Mouse (Mus musculus) liver, embryonic 13.5 days (tissue): ENCODE measurements around the gene Tmem52. TPM values are rescaled to one million over a fixed set of nuclear protein-coding genes. Genes with fewer than 3 reads are reported as not detected.
"Not testable (repeated sequence)": the region's sequence is repeated elsewhere in the genome, so short reads cannot be mapped to it uniquely, and the experiment has no call there.

ENCODE experiments used
- ATAC-seq: fragments of 200-750 bp; cut with Nextera tagmentation; 2 replicates; pipeline ENCODE4 v1.8.0; 2017; ENCODE audit warnings: low read depth, mild to moderate bottlenecking, moderate number of reproducible peaks, moderate library complexity
- DNase-seq: peaks from one replicate; pipeline ENCODE4 v3.0.0; 2022
- H3K27ac ChIP-seq: fragments of 300-500 bp; sonication (generic); 2 replicates; pipeline ENCODE4 v1.5.1; 2015; ENCODE audit warnings: moderate library complexity, mild to moderate bottlenecking, inconsistent platforms
- H3K27me3 ChIP-seq: fragments of 300-500 bp; sonication (generic); 2 replicates; pipeline ENCODE4 v1.6.1; 2015; ENCODE audit warnings: mild to moderate bottlenecking, inconsistent platforms
- H3K36me3 ChIP-seq: fragments of 300-500 bp; sonication (generic); 2 replicates; pipeline ENCODE4 v1.6.1; 2015; ENCODE audit warnings: mild to moderate bottlenecking, inconsistent platforms
- H3K4me1 ChIP-seq: fragments of 300-500 bp; sonication (generic); replicated peaks from 2 replicates; pipeline ENCODE4 v1.6.1; 2015; ENCODE audit warnings: inconsistent platforms
- H3K4me2 ChIP-seq: fragments of 300-500 bp; sonication (generic); 2 replicates; pipeline ENCODE4 v1.6.1; 2015; ENCODE audit warnings: inconsistent platforms, mild to moderate bottlenecking, moderate library complexity
- H3K4me3 ChIP-seq: fragments of 300-500 bp; sonication (generic); replicated peaks from 2 replicates; pipeline ENCODE4 v1.5.1; 2015; ENCODE audit warnings: mild to moderate bottlenecking, inconsistent platforms
- H3K9ac ChIP-seq: fragments of 300-500 bp; sonication (generic); 2 replicates; pipeline ENCODE4 v1.6.1; 2015; ENCODE audit warnings: mild to moderate bottlenecking, inconsistent platforms
- H3K9me3 ChIP-seq: fragments of 300-500 bp; sonication (generic); replicated peaks from 2 replicates; pipeline ENCODE4 v1.6.1; 2016; ENCODE audit warnings: inconsistent platforms
- WGBS: fragments of 180-500 bp; shearing (Covaris S2); methylation state at CpG from one replicate; pipeline ENCODE4 v1.1.7; 2015; ENCODE audit not compliant: insufficient replicate concordance; 5-methylcytosine and 5-hydroxymethylcytosine counted together
- polyA plus RNA-seq: library from polyadenylated mRNA; unstranded; fragments of >200 nt; fragmentation: Nextera tagmentation; extraction: Ambion mirVana; gene quantifications from 2 replicates; pipeline ENCODE4 v1.2.1, GENCODE M21; 2015

Tmem52 gene
- not detected in 2 replicates for polyA plus RNA-seq

DNA sequence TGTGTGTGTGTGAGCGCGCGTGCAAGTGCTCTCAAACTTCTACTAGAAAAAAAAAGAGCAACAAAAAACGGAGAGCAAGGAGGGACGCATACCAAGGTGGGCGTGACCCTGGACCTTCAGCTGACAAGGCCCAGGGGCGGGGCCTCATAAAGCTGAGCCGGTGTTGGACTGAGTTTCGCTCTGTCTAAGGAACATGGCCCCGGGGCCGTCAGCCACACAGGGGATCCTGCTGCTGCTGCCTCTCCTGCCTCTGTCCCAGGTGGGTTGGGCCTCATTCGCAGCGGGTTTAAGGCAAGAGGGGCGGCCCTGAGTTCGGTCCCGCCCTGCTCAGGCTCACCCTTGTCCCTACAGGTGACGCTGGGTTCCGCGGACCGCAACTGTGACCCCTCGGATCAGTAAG, at the start of gene Tmem52:
Gene Tmem52, plus strand, starts transcription at position 163 of the 400 bp plus-strand sequence.
- ATAC-seq (peak; percentile 59), DNase-seq (peak; percentile 43)
- peaks cover 10% of the 10 kb centered on the region for H3K4me1 ChIP-seq

DNA sequence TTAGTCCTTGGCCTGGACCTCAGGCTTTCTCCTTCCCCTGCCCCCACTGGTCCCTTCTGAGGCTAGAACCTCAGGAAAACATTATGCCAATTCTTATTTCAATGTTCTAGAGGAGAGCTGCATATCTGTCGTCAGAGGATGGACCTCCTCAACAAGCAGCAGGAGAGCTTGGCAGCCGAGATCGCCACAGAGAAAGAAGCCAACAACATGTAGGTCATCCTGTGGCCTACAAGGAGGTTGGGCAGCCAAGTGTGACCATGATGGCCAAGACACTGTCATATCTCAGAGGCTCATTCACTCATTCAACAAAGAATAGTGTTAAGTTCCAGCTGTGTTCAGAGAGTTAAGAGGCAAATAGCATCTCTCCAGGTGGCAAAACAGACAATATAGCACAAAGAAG, 48.8 kb upstream of the Tmem52 start:
- no peak overlapping the region for H3K27ac ChIP-seq
- H3K27me3 ChIP-seq: no peaks in the 10 kb centered on the region
- no peak overlapping the region for H3K9ac ChIP-seq
- ATAC-seq (no peak), DNase-seq (no peak)
- H3K4me3 ChIP-seq: no peak overlapping the region
- H3K4me2 ChIP-seq: no peak overlapping the region
- no peaks in the 10 kb centered on the region for H3K36me3 ChIP-seq
- H3K4me1 ChIP-seq: no peaks in the 10 kb centered on the region
- WGBS: 70% methylated on average over 3 of the region's 3 CpGs
- H3K9me3 ChIP-seq: no peaks in the 10 kb centered on the region

More for the DNA sequence above, at the start of gene Tmem52:
- H3K27me3 ChIP-seq: peaks cover 42% of the 10 kb centered on the region
- H3K4me2 ChIP-seq: peak within 1 kb of the TSS; percentile 73
- H3K27ac ChIP-seq: no peak within 1 kb of the TSS
- H3K9ac ChIP-seq: peak within 1 kb of the TSS; percentile 46
- WGBS: 8% methylated on average over 21 of the region's 21 CpGs
- no peaks in the 10 kb centered on the region for H3K9me3 ChIP-seq
- H3K36me3 ChIP-seq: no peaks in the 10 kb centered on the region
- peak within 1 kb of the TSS; percentile 54 for H3K4me3 ChIP-seq

DNA sequence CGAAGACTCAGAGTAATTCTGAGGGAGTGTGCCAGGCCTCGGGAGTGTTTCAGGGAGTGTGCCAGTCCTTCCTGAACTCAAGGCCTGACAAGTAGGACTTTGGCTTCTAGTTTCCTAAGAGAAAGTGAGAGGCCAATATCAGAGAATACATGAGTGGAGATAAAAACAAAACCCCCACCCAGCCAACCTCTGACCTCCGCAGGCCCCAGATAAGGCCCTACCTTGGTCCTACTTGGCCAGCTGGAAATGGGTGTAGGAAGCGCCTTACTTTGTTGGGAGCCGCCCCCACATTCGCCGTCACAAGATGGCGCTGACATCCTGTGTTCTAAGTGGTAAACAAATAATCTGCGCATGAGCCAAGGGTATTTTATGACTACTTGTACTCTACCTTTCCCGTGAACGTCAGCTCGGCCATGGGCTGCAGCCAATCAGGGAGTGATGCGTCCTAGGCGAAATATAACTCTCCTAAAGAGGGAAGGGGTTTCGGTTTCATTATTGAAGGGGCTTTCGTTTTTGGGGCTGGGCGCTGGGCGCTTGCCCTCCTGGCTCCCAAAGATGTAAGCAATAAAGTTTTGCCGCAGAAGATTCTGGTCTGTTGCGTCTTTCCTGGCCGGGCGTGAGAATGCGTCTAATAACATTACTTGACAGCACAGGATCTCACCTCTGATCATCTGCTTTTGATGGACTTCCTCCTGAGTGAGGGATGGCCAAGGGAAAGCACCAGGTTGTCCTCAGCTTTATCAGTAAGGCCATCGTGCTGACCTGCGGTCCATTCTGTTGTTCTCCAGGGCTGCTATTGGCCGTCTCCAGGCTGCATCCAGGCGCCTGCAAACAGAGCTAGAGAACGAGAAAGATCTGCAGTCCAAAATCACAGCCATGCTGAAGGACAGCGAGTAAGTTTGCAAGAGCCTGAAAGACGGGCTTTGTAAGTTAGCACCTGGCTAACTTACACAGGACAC, 47.2 kb upstream of the Tmem52 start:
- H3K36me3 ChIP-seq, H3K27me3 ChIP-seq, DNase-seq, H3K9ac ChIP-seq, H3K27ac ChIP-seq, H3K9me3 ChIP-seq, H3K4me3 ChIP-seq, H3K4me2 ChIP-seq, ATAC-seq, H3K4me1 ChIP-seq: not testable (repeated sequence)
- 68% methylated on average over 22 of the region's 30 CpGs for WGBS

DNA sequence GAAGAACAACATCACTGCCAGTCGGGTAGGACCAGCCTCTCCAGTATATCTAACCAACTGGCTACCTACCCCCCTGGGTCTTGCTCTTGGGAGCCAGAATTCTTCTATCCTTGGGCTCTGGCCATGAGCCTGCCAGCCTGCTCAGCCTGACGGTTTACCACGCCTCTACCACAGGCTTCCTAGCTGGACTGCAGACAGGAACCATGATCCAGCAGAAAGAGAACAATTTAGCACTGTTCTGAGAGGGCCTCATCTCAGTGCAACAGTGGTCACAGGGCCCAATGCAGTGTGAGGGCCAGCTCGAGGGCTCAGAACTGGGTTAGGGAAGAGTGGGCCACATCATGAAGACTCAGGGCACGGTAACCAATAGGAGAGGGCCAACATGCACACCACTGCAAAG, 44.9 kb upstream of the Tmem52 start:
- 0 out of 2 replicates have a peak, but pooled peaks cover 4% of the 10 kb centered on the region for H3K27me3 ChIP-seq
- H3K27ac ChIP-seq: no peak overlapping the region
- H3K9me3 ChIP-seq: no peaks in the 10 kb centered on the region
- no peak for DNase-seq
- no peaks in the 10 kb centered on the region for H3K36me3 ChIP-seq
- no peaks in the 10 kb centered on the region for H3K4me1 ChIP-seq
- H3K4me2 ChIP-seq: no peak overlapping the region
- H3K4me3 ChIP-seq: no peak overlapping the region
- WGBS: 49% methylated on average over 5 of the region's 5 CpGs
- no peak overlapping the region for H3K9ac ChIP-seq
- ATAC-seq: no peak

DNA sequence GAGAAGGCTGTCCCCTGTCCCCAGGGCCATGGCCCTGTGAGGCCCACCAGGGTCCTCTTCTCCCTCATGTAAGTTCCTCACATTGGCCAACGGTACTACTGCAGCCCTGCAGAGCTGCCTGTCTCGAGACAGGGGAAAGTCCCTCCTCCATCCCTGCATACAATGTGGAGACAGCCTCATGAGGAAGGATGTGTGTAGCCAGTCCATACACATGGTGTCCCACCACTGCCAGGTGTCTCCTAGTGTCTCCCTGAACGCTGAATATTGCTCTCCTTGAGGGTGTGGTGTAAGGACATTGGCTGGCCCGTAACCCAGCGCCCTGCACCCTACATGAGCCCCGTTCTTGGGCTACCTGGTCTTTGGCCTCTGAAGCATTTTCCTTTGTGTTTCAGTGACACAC, 42.6 kb upstream of the Tmem52 start:
- DNase-seq (no peak), ATAC-seq (no peak)
- no peaks in the 10 kb centered on the region for H3K36me3 ChIP-seq
- H3K9me3 ChIP-seq: no peaks in the 10 kb centered on the region
- no peak overlapping the region for H3K27ac ChIP-seq
- no peak overlapping the region for H3K4me3 ChIP-seq
- 54% methylated on average over 6 of the region's 6 CpGs for WGBS
- H3K4me2 ChIP-seq: no peak overlapping the region
- H3K4me1 ChIP-seq: no peaks in the 10 kb centered on the region
- H3K9ac ChIP-seq: no peak overlapping the region
- H3K27me3 ChIP-seq: 0 out of 2 replicates have a peak, but pooled peaks cover 4% of the 10 kb centered on the region

DNA sequence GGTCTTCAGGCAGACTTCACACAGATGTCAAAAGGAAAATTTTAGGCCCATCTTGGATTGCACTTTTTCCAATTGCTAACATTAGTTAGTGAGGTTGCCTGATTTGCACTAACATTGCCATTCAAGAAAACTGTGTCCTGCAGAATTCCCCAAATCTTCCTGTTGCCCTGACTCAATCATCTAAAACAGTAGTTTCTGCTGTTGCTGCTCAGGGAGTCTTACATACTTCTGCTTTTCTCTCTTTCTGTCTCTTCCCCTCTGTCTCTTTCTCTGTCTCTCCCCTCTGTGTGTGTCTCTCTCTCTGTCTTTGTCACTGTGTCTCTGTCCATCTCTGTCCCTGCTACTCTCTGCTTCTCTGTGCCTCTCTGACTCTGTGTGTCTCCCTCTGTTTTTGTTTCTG, 40.5 kb upstream of the Tmem52 start:
- no peak for DNase-seq
- 0 out of 2 replicates have a peak, but pooled peaks cover 4% of the 10 kb centered on the region for H3K27me3 ChIP-seq
- no peaks in the 10 kb centered on the region for H3K36me3 ChIP-seq
- H3K4me1 ChIP-seq: no peaks in the 10 kb centered on the region
- no peak overlapping the region for H3K27ac ChIP-seq
- no peaks in the 10 kb centered on the region for H3K9me3 ChIP-seq
- no peak for ATAC-seq
- H3K4me3 ChIP-seq: no peak overlapping the region
- H3K4me2 ChIP-seq: no peak overlapping the region
- no peak overlapping the region for H3K9ac ChIP-seq

DNA sequence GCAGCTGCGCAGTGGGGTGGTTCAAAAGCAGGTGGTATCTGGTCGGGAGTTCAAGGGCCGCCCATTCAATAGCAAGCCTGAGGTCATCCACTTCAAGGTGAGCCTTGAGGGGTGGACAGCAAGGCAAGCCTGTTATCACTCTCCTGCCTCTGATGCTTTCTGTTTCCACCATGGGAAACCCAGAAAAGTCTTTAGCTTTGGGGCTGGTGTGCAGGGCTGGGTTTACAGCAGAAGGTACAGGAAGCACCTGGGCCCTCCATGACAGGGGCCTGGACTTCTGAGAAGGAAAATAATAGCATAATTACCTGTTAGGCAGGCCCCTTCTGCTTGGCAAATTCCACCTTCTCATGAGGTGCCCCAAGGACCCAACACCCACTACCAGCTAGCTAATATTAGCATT, 39.7 kb upstream of the Tmem52 start:
- no peak for ATAC-seq

DNA sequence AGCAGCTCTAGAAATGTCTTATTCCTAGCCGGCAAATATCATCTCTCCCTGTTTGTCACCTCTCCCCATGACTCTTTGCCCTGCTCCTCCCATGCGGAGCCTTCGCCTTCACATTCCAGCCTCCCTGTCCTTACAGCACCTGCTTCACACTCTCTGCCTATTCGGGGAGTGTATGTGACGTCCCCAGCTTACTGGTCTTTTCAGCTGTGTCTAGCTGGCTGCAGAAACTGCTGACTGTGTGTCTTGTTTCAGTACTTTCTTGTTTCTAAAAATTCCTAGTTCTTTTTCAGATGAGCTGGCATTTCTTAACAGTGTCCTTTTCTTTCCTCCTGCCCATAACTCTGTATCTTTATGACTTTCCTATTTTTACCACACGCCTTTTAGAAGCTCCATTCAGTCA, 36.6 kb upstream of the Tmem52 start:
- DNase-seq (no peak), ATAC-seq (no peak)
- Histone ChIP-seq H3K4me1 (no peaks in the 10 kb centered on the region), H3K27me3 (no peaks in the 10 kb centered on the region), H3K4me2 (no peak overlapping the region), H3K36me3 (no peaks in the 10 kb centered on the region), H3K27ac (no peak overlapping the region), H3K9me3 (no peaks in the 10 kb centered on the region), H3K9ac (no peak overlapping the region), H3K4me3 (no peak overlapping the region)
- WGBS: 67% methylated on average over 6 of the region's 6 CpGs

More for the DNA sequence above, 39.7 kb upstream of the Tmem52 start:
- Histone ChIP-seq H3K27ac (no peak overlapping the region), H3K4me3 (no peak overlapping the region), H3K9me3 (no peaks in the 10 kb centered on the region), H3K4me2 (no peak overlapping the region), H3K4me1 (no peaks in the 10 kb centered on the region), H3K9ac (no peak overlapping the region), H3K27me3 (0 out of 2 replicates have a peak, but pooled peaks cover 4% of the 10 kb centered on the region), H3K36me3 (no peaks in the 10 kb centered on the region)
- no peak for DNase-seq
- 76% methylated on average over 3 of the region's 3 CpGs for WGBS

DNA sequence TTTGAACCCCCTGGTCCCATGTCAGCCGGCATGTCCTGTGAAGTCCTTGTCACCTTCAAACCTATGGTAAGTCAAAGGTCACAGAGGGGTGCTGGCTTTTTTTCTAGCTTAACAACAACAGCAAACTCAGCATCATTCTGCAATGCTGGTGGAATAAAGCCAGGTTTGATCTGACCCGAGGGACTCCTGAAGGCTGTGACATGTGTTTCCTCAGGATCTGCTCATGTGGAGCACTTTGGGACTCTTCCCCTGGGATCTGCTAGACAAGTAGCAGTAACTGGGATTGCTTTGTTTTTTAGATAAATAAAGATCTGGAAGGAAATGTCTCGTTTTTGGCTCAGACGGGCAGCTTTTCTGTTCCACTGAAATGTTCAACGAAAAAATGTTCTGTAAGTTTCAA, 34.9 kb upstream of the Tmem52 start:
- Histone ChIP-seq H3K27me3 (no peaks in the 10 kb centered on the region), H3K36me3 (no peaks in the 10 kb centered on the region), H3K4me3 (no peak overlapping the region), H3K9ac (no peak overlapping the region), H3K4me2 (no peak overlapping the region), H3K27ac (no peak overlapping the region), H3K9me3 (no peaks in the 10 kb centered on the region), H3K4me1 (no peaks in the 10 kb centered on the region)
- WGBS: 56% methylated on average over 5 of the region's 5 CpGs
- no peak for DNase-seq
- ATAC-seq: no peak

DNA sequence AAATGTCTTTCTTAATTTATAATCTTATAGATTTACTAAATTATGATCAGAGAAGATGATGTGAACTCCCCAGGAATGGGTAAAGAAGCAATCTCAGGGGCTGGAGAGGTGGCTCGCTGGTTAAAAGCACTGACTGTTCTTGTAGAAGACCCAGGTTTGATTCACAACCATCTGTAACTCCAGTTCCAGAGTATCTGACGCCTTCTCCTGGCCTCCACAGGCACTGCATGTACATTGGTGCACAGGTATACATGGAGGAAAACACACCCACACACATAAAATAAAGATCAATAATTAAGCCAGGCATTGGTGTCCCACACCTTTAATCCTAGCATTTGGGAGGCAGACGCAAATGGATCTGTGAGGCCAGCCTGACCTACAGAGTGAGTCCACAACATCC, 26.1 kb upstream of the Tmem52 start:
- Histone ChIP-seq H3K4me2 (no peak overlapping the region), H3K36me3 (no peaks in the 10 kb centered on the region), H3K27me3 (no peaks in the 10 kb centered on the region; the same call in 1 of the 2 replicates), H3K27ac (no peak overlapping the region), H3K4me1 (no peaks in the 10 kb centered on the region), H3K9ac (no peak overlapping the region), H3K4me3 (no peak overlapping the region), H3K9me3 (no peaks in the 10 kb centered on the region)
- DNase-seq (no peak), ATAC-seq (no peak)
- 53% methylated on average over 3 of the region's 3 CpGs for WGBS

DNA sequence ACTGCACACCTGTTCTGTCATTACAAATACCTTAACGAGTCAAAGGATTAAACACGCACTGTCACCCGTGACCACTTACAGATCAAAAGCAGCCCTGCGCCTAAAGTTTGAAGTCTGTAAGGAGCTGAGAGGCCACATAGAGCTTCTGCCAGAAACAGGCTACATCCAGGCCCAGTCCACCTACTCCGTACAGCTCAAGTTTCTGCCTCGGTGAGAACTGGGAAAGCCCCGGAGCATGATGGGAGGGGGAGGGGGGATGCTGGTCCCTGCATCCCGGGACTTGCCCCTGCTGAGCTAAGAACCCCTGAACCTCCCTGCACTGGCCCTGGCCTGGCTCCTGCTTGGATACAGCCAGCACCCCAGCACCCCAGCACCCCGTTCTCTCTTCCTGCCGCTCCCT, 17.3 kb upstream of the Tmem52 start:
- H3K4me3 ChIP-seq: no peak overlapping the region
- ATAC-seq (no peak), DNase-seq (no peak)
- no peak overlapping the region for H3K9ac ChIP-seq
- H3K9me3 ChIP-seq: no peaks in the 10 kb centered on the region
- WGBS: 49% methylated on average over 10 of the region's 10 CpGs
- no peaks in the 10 kb centered on the region for H3K27me3 ChIP-seq
- no peaks in the 10 kb centered on the region for H3K36me3 ChIP-seq
- no peak overlapping the region for H3K27ac ChIP-seq
- no peak overlapping the region for H3K4me2 ChIP-seq
- no peaks in the 10 kb centered on the region for H3K4me1 ChIP-seq

DNA sequence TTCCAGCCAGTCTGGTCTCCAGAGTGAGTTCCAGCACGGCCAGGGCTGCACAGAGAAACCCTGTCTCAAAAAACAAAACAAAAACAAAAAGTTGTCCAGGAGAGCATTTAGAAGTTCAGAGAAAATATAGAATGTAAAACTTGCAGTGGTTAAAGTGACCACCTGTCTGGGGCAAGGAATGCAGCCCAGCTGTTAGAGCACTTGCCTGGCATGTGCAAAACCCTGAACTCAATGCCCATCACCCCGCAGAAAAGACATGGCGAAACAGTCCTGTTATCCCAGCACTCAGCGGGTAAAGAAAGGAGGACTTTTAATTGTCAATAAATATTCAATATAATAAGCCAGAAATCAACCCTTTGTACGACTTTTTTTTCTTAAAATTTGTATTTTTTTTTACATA, 10.3 kb upstream of the Tmem52 start:
- Histone ChIP-seq H3K9ac (no peak overlapping the region), H3K4me1 (no peaks in the 10 kb centered on the region), H3K4me2 (no peak overlapping the region), H3K27me3 (0 out of 2 replicates have a peak, but pooled peaks cover 5% of the 10 kb centered on the region), H3K9me3 (no peaks in the 10 kb centered on the region), H3K27ac (no peak overlapping the region), H3K36me3 (no peaks in the 10 kb centered on the region), H3K4me3 (no peak overlapping the region)
- WGBS: 52% methylated on average over 5 of the region's 5 CpGs
- no peak for DNase-seq
- no peak for ATAC-seq
